Mouse (Mus musculus) gastrocnemius, postnatal 10 days (tissue): ENCODE results near the gene Tnfaip3. TPM values are rescaled to one million over a fixed set of nuclear protein-coding genes. Genes with fewer than 3 reads are reported as not detected.

Experiments used
- DNase-seq: peaks from one replicate; pipeline ENCODE4 v3.0.0; 2021; ENCODE audit warnings: mixed read lengths
- long read RNA-seq, 2 experiments: library from polyadenylated mRNA; stranded (forward); transcript quantifications; one replicate each; pipeline ENCODE4 v2.0.0; 2021
- total RNA-seq, 2 experiments: library from RNA; stranded (reverse); gene quantifications; 2 replicates each; pipeline ENCODE4 v1.2.3; 2021

The Tnfaip3 gene
- 1 to 10 TPM; 4.7 to 8.8 TPM for total RNA-seq
- long read RNA-seq, experiment 1, full-length matches to known transcripts, result 7 of 8 reads
- long read RNA-seq, experiment 1, partial matches to known transcripts, result 0 of 8 reads
- long read RNA-seq, experiment 1, other reads (novel, unspliced or antisense), result 1 of 8 reads
- long read RNA-seq, experiment 2, full-length matches to known transcripts, result 1 of 2 reads
- long read RNA-seq, experiment 2, partial matches to known transcripts, result 0 of 2 reads
- long read RNA-seq, experiment 2, other reads (novel, unspliced or antisense), result 1 of 2 reads

DNA sequence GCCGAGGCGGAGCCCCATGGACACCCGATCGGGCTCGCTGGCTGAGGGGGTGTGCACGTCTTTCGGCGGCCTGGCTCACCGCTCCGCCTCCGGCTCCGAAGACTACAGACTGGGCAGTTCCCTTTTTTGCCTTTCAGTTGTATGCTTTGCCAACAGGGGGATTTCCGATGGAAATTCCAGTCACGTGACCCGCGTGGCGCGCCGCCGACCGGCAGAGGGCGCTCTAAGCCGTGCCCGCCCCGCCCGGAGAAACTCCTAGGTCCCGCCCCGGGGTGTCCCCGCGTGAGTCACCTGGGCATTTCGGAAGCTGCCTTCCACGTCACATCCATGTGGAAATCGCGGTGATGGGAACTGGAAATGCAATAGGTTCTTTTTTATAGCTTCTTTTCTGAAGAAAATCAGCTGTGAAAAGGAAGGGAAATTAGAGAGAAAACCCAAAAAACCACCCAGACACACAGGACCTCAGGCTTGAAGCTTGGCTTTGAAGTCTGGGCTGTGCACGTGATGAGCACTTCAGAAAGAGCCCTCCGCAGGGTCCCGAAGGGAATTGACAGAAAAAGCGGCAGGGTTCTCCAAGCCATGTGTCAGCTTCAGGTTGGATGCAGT, at the start of gene Tnfaip3:
Tnfaip3 (minus strand) TSS at position 401 of the 606 bp plus-strand sequence.
- peak; percentile 99 for DNase-seq

DNA sequence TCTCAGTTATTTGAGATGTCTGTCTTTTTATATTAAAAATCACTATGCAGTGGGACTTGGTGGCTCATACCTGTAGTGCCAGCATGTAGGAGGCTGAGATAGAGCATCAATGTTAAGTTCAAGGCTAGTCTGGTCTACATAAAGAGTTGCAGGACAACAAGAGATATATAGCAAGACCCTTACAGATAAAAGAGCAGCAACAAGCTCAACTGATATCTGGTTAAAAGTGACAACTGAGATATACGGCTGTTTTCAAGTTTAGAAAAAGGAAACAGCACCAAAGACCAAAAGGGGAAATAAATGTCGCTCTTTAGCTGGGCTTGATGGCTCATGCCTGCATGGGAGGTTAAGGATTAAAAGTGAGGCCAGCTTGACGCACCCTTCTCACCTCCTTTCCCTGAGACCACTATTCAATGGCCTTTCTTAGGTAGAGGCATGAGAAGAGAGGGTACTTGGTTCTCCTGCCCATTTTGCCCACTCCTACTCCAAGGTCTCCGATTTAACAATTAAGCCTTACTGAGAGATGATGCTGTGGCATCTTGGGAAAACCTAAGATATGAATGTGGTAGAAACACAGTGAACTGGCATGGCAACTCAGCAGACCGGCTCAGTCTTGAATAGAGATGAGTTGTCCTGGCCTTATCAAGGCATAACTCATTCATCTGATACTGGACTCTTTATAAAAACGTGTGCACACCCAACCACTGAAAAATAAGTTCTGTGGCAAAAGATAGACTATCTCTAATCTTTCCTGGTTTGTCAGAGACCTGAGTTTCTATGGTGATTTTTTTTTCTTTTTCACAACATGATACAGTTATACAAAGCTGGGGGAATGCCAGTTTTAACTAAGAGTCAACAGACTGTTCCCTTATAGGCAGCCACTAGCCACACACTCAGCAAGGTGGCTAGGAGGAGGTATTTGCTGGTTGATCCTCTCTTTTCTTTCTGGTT, 49.5 kb upstream of the Tnfaip3 start:
- DNase-seq, result no peak

DNA sequence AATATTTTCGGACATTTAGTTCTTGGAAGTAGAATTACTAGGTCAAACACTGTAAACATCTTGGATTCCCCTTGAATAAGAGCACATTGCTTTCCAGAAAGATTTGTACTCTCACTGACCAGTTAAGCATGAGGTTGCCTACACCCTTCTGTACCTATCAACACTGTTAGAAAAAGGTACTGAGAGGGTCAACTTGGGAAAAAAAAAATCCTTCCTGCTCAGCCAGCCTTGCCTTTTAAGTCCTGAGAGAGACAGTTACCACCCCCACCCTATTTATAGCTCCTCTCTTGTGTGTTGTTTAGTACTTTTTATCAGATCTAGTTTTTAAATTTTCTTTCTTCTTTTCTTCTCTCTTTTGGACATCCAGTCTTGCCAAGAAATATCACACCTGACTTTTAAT, 48.2 kb upstream of the Tnfaip3 start:
- no peak for DNase-seq

DNA sequence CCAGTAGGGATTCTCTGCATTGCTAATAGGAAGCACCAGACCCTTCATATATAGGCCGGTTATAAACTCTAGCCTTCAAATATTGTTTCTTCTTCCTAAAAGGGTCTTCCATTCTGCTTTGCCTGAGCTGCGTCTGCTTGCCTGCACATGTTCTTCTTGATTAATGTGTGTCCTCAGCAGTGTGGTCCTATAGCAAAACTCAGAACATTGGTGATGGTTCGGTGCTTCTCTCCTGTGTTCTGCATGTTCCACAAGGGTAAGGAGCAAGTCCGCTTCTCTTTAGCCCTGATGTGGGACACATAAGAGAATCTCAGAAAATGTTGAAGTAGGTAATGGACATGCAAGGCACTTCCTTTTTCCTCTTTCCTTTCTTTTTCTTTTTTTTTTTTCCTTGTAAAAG, 47.8 kb upstream of the Tnfaip3 start:
- no peak for DNase-seq

DNA sequence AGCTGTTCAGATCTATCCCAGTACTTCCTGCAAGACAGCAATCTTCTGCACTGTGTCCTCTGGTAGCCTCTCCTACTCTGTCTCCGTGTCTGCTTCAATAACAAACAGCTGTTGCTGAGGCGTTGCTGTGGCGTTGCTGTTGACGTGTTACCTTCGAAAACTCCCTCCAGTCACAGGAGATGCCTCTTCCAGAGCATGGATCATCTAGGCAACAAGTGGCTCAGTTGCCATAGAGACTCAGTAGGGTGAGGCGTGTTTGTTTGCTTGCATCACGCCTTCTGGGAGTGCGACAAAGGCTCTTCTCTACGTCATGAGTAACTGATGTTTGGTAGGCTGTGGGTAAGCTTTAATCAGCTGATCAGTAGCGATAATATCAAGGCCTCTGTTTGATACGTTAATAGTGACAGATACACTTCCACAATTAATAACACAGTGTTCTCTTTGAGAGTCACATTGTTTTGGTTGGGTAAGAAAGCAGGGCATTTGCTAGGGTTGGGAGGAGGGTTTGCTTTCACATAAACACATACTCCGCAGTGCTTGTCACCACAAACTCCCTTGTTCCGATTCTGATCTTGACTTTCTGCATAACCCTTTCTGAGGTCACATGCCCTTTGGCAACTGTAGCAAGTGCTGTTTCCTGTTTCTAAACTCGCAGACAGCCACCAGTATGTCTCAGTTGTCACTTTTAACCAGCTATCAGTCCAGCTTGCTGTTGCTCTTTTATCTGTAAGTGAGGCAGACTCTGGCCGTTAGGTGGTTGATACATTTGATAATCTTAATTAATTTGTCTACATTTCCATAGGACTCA, 46.8 kb upstream of the Tnfaip3 start:
- DNase-seq, result no peak

DNA sequence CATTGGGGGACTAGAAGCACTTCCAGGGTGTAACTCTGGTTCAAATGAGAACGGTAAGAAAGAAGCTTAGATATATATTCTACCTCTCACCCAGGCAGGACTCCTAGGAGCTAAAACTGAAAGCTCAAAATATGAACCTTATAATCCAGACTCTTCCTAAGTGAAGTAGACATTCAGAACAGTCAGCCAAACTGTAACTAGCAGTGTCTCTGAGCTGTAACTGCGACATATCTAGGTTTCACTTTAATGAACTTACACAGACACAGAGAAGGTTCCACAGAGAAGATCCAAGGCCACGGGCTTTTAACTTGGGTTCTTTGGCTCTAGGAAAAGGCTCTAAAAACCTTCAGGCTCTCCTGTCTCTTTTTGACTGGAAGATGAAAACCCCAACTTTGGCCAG, 45.7 kb upstream of the Tnfaip3 start:
- DNase-seq, result no peak

DNA sequence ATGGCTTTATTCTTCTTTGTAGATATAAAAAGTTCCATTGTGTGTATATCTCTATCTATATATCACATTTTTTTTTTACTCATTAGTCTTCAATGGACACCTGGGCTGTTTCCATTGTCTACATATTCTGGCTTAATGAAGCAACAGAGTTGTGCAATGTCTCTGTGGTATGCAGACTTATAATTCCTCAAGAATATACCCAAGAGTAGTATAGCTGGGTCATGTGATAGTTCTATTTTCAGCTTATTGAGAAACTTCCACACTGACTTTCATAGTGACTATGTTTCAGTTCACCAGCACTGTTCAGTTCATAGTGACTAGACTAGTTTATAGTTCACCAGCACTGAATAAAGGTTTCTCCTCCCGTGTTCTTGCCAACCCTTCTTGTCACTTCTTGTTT, 38.1 kb upstream of the Tnfaip3 start:
- DNase-seq, result no peak

DNA sequence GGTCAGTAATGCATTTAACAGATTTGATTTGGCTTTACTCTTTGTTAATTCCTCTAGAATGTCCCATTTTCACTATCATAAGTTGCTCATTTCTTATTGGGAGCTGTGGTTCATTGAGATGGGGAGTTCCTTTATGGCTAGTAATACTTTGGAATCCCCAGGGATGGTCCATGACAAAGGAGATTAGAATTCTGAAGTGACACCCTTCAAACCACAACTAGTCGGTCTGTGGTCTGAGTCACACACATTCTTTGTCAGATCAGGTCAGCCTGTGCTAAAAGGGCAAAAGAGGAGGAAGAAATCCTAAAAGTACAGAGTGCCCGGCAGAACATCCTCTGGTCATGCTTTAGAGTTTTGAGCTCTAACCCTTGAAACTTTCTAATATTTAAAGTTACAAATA, 30.5 kb upstream of the Tnfaip3 start:
- DNase-seq, result no peak

DNA sequence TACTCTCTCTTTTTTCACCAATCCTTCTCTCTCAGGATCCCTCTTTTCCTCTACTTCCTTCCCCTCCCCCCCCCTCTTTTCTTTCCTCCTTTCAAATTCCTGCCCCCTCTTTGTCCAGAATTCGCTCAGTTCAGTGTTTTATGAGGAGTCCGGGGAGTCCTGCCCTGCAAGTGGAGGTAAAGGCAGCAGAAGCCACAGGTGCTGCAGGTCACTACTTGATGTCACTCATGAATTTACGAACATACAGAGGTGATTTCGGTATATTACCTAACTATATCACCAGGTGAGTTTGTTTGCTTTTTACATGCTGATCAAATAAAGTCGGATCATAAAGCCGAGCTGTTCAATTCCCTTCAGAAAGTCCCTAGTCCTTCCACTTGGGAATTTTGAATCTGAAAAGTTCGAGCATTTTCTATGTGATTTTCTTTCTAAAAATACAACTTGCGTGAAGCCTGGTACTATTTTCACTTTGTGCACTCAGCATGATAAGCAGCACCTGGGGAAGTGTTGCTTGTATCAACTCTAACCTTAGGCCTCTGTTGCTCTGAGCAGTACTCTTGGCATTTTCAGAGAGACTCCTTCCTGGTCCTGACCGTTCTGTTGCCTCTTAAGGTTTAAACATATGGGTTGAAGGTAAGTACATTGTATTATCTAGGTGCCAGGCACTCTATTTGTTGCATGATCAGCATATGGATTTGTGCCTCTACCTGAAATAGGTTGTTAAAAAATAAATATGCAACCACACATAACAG, 29.5 kb upstream of the Tnfaip3 start:
- DNase-seq, result no peak

DNA sequence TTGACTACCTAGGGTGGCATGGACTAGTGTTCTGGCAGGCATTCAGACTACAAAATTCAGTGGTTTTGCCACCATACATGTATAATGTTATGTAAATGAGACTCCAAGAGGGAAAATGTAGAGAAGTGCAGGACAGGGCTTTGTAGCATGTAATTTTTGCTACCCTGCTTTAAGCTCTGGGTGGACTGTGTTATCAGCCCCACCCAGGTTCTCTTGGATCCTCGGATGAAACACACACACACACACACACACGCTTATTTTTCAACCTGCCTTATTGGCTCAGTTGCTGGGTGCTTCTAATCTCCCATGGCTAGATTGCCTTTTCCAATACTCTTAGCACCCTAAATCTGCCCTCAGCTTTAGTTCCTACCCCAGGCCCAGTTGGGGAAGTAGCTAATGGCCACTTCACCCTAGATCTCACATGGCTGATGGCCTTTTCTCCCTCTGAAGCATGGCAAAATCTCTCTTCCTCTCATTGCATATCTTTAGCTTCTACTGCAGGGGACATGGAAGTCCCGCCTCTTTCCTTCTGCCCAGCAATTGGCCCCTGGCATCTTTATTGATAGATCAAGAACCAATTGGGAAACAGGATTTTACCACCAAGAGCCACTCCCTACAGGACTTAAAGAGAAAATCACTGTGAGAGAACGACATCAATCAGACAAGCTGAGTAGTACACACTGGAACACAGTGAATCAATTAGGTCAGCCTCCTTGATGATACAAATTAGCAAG, 28.2 kb upstream of the Tnfaip3 start:
- no peak for DNase-seq

DNA sequence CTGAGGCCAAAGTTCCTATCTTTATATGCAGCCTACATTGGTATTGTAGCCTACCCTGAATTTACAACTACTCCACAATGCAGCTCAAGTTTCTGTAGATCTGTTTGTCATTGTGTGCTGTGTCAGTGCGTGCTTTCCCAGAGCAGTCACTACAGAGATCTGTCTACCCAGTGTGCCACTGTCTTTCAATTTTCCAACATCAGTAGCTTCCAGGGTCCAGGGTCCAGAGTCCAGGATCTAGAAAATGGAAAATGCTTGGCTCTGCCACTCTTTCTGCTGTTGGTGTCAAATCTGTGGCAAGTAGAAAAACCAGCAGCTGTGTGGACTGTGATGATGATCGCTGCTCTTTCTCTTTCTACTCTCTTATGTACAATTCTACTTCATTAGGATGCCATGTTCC, 24.7 kb upstream of the Tnfaip3 start:
- no peak for DNase-seq

DNA sequence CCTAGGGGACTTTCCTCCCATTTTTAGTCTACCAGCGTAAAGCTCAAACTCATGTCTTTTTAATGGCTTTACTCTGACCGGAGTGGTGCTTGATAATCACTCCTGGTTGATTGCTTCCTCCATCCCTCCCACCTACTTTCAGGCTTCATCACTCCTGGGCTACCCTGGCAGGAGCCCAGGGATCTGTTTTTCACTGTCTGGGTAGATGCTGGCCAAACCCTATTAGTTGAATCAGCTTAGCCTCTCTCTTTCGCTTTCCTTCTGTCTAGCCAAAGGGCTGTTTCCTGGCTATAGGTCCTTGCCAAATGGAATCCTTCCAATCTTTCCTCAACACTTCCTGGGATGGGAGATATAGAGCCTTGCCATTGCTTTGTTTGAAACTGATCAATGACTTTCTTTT, 19.3 kb upstream of the Tnfaip3 start:
- no peak for DNase-seq

DNA sequence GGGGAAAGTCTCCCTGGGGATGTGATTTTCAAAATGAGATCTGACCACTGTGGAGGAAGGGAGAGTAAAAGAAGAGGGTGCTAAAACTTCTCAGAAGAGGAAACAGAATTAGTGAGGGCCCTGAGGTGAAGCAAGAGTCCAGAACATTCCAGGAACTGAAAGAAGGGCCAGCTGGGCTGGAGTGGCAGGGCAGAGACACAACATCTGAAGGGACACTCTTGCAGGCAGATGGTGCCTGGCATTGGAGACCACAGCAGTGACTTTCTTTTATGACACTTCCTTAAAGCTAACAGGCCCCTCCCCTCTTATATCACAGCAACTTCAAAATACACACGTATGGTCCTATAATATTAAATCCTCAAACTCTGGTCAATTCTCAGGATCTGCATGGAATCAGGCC, 18.2 kb upstream of the Tnfaip3 start:
- DNase-seq, result no peak

DNA sequence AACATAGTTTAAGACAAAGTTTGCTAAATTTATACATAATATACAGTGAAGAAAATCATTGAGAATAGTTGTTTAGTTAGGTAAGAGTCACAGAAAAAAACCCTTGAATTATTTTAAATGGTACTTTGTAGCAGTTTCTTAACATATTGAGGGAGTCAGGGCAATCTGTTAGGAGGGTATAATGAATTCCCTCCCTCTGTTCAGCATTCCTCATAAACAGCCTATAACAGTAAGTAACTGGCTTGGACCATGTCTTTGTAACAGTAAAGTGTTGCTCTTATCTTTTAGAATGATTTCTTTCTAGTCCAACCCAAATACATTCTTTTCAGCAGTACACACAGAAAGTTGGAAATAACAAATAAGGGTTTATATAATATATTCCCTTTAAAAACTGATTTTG, 16.4 kb upstream of the Tnfaip3 start:
- no peak for DNase-seq

DNA sequence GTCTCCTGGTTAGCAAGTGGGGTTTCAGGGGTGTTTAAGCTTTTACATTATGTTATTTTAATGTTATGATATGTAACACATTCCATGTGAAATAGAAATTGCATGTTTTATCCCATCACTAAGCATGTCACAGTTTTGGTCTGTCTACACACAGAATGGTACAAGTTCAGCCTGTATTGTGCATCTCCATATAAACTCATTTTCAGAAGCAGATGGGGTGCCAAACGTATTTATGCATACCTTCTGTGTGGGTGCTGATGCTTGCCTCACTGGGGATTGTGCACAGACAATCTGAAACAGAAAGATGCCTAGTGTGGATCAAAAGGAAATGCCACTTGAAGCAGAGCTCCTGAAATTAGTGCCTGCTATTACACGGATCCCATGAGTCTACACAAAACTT, 15.2 kb upstream of the Tnfaip3 start:
- no peak for DNase-seq

DNA sequence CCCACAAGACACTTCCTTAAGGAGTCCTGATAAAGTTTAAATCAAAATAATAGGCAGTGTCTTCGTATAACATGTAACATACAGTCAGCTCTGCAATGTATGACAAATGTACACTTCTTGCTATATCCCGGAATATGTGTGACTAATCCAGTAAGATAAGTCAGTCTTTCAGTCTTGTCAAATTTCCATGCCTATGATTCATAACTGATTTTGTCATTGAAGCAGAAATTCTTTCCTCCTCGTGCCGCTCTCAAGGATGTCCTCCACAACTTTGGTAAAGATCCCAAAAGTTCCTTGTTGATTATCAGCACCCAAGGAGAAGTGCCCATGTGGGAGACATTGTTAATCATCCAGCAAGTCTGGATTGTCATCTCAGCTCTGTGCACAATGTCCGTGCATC, 11.3 kb upstream of the Tnfaip3 start:
- no peak for DNase-seq

DNA sequence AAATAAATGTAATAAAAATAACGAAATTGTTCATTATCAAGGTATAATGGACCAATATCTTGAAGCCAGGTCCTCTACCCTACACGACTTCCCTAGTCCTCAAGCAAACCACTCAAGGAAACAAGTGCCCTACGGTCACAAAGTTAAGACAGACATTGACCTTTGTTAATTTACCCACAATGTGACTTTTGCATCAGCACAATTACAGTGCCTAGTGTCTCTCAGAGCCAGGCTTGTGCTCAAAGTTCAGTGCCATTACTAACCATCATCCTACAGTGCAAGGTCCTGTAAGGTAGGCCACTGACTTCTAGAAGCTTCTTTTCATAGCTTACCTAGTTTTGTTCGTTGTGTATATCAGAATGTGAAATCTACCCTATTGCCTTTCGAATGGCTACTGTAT, 8.9 kb upstream of the Tnfaip3 start:
- no peak for DNase-seq

DNA sequence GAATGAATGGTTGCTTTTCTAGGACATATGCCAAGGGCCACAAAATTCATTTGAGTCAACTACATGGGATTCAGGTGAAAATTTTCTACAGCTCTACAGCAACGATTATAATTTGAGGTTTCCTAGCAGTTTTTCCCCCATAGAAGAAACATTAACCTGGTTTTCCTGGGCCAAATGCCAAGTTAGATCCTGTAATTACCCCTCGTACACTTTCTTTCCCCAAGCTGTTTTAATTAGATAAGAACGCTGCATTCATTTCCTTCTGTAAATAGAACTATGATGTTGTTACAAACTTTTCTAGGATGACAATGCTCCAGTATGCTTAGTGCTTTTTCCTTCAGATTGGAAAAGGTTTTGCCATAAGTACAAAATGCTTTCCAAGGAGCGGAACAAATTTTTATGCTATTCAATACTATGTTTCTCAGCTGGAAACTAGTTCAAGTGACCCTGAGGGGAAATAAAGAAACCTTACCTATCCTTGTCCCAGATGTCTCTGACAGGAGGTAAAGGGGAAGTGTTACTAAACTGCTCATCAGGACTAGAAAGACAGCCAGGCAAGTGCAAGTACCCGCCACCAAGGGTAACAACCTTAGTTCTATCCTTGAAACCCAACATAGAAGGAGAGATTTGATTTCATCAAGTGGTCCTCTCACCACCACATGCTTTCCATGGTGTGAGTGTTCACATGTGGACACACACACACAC, 8.3 kb upstream of the Tnfaip3 start:
- no peak for DNase-seq

DNA sequence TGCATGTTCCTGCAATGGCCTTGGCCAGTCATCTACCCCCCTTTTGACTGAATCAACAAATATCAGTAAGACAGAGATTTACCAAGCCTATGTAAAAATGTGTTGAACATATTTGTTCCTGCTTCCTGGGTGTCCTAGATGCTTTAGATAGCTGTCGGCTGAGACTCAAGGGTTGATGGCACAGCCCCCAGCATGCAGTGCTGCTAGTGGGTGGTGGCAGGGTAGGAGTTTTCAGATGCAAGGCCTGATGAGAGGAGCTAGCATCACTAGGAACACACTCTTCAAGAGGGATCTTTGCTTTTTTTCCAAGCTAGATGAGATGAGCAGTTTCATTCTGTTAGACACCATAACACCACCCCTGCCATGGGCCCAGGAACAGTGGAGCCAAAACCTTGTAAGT, 6.8 kb upstream of the Tnfaip3 start:
- DNase-seq, result no peak

DNA sequence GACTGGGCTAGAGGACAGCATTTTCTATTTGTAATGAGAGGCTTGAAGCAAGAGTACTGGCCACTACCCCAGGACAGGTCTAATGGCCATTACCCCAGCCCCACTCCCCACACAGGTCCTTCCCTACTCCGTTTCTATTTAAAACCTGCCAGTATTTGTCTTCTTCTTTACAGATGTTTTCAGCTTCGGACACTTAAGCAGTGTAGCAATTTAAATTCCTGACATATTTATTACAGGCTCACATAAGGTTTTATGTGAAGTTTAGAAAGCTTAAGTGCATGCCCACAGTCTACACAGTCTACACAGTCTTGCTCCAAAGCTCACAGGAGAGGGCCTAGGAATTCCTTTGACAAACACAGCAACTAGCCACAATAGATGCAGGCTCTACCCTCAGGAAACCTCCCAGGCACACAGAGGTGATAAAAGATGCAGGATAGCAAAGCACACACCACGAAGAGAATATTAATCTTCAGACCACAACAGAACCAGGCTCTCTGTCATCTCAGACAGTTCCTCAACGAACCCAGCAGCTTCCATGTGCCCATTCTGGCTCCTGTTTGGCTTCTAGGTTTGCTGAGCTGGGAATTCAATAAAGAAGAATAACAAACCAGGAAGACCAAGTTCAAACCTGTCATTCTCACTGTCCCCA, 1.5 kb upstream of the Tnfaip3 start:
- no peak for DNase-seq
